Mouse (Mus musculus): ENCODE measurements around the gene Fndc1. TPM values are rescaled to one million over a fixed set of nuclear protein-coding genes. Genes with fewer than 3 reads are reported as not detected.

Fndc1 gene
- polyA plus RNA-seq, 1 experiment from 2014 or later = 88.8 TPM

- no peak for ATAC-seq (ENCODE audit: insufficient number of reproducible peaks, low FRiP score, low TSS enrichment, low read depth)
- Histone ChIP-seq H3K36me3 (no peaks in the 10 kb centered on the region), H3K4me3 (no peak overlapping the region)
Observed at GRCm38 (mm10) chr17:7860845-7861360, 33.8 kb upstream of the Fndc1 start.

DNA sequence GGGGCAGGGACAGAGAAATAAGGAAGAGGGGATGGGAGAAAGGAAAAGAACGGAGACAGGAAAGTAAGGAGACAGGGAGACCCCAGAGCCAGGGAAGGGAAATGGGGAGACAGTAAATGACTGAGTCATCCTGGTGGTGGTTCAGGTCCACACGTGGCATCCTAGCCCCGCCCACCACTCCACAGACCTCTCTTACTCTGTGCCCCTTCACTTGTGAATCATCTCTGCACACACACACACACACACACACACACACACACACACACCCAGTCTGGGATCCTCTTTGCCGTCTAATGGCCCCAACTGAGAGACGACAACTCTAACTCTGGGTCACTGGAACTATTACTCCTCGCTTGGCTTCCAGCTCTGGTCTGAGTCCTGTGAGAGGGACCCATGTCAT lies 30.6 kb upstream of the Fndc1 start:
- no peak overlapping the region for H3K4me2 ChIP-seq
- no peaks in the 10 kb centered on the region for H3K36me3 ChIP-seq
- no peak overlapping the region for H3K9ac ChIP-seq
- ATAC-seq (ENCODE audit: insufficient number of reproducible peaks, low FRiP score, low TSS enrichment, low read depth) = no peak
- no peak overlapping the region for H3K27ac ChIP-seq
- no peak overlapping the region for H3K4me3 ChIP-seq
- H3K4me1 ChIP-seq = peaks cover 4% of the 10 kb centered on the region; the same call in 1 of the 2 replicates
- no peaks in the 10 kb centered on the region for H3K27me3 ChIP-seq
- WGBS = 61% methylated on average over 6 of the region's 6 CpGs
- H3K9me3 ChIP-seq = no peaks in the 10 kb centered on the region

More at GRCm38 (mm10) chr17:7860845-7861360, 33.8 kb upstream of the Fndc1 start:
- H3K27me3 ChIP-seq = no peaks in the 10 kb centered on the region
- no peak overlapping the region for H3K9ac ChIP-seq
- H3K9me3 ChIP-seq = no peaks in the 10 kb centered on the region
- H3K27ac ChIP-seq = no peak overlapping the region
- no peak overlapping the region for H3K4me2 ChIP-seq
- H3K4me1 ChIP-seq = peaks cover 4% of the 10 kb centered on the region; the same call in 1 of the 2 replicates
- WGBS = 51% methylated on average over 8 of the region's 8 CpGs

- no peak for ATAC-seq (ENCODE audit: insufficient number of reproducible peaks, low FRiP score, low TSS enrichment, low read depth)
- Histone ChIP-seq H3K4me1 (peaks cover 15% of the 10 kb centered on the region), H3K4me2 (no peak overlapping the region), H3K9ac (no peak overlapping the region), H3K36me3 (no peaks in the 10 kb centered on the region), H3K9me3 (no peaks in the 10 kb centered on the region), H3K27me3 (no peaks in the 10 kb centered on the region), H3K4me3 (no peak overlapping the region), H3K27ac (no peak overlapping the region)
- WGBS = 76% methylated on average over 8 of the region's 8 CpGs
Observed at GRCm38 (mm10) chr17:7855851-7856250, 28.7 kb upstream of the Fndc1 start.

GRCm38 (mm10) chr17:7851979-7852378 lies 24.9 kb upstream of the Fndc1 start:
- no peak overlapping the region for H3K27ac ChIP-seq
- WGBS = 12% methylated on average over 4 of the region's 4 CpGs

GRCm38 (mm10) chr17:7851527-7851926 lies 24.4 kb upstream of the Fndc1 start:
- no peaks in the 10 kb centered on the region for H3K27me3 ChIP-seq
- no peak overlapping the region for H3K4me3 ChIP-seq
- no peak for ATAC-seq (ENCODE audit: insufficient number of reproducible peaks, low FRiP score, low TSS enrichment, low read depth)
- WGBS = 48% methylated on average over 9 of the region's 9 CpGs
- no peak overlapping the region for H3K27ac ChIP-seq
- no peak overlapping the region for H3K9ac ChIP-seq
- H3K9me3 ChIP-seq = no peaks in the 10 kb centered on the region
- peaks cover 15% of the 10 kb centered on the region for H3K4me1 ChIP-seq
- no peak overlapping the region for H3K4me2 ChIP-seq
- no peaks in the 10 kb centered on the region for H3K36me3 ChIP-seq

More at GRCm38 (mm10) chr17:7851979-7852378, 24.9 kb upstream of the Fndc1 start:
- H3K9ac ChIP-seq = no peak overlapping the region
- H3K27me3 ChIP-seq = no peaks in the 10 kb centered on the region
- no peak overlapping the region for H3K4me2 ChIP-seq
- peaks cover 15% of the 10 kb centered on the region for H3K4me1 ChIP-seq
- H3K36me3 ChIP-seq = no peaks in the 10 kb centered on the region
- ATAC-seq (ENCODE audit: insufficient number of reproducible peaks, low FRiP score, low TSS enrichment, low read depth) = no peak
- H3K9me3 ChIP-seq = no peaks in the 10 kb centered on the region
- H3K4me3 ChIP-seq = no peak overlapping the region

- Histone ChIP-seq H3K4me2 (no peak overlapping the region), H3K9me3 (no peaks in the 10 kb centered on the region), H3K36me3 (no peaks in the 10 kb centered on the region), H3K4me3 (no peak overlapping the region), H3K4me1 (peaks cover 15% of the 10 kb centered on the region), H3K9ac (no peak overlapping the region), H3K27me3 (no peaks in the 10 kb centered on the region), H3K27ac (no peak overlapping the region)
- WGBS = 34% methylated on average over 6 of the region's 6 CpGs
- ATAC-seq (ENCODE audit: insufficient number of reproducible peaks, low FRiP score, low TSS enrichment, low read depth) = no peak
Observed at GRCm38 (mm10) chr17:7850246-7850645, 23.1 kb upstream of the Fndc1 start.

GRCm38 (mm10) chr17:7840505-7841290 lies 13.6 kb upstream of the Fndc1 start:
- Histone ChIP-seq H3K36me3 (no peaks in the 10 kb centered on the region), H3K27ac (no peak overlapping the region), H3K27me3 (no peaks in the 10 kb centered on the region), H3K9ac (no peak overlapping the region), H3K4me3 (no peak overlapping the region), H3K4me2 (no peak overlapping the region), H3K4me1 (no peaks in the 10 kb centered on the region; the same call in 1 of the 2 replicates), H3K9me3 (no peaks in the 10 kb centered on the region)
- 74% methylated on average over 12 of the region's 12 CpGs for WGBS
- ATAC-seq (ENCODE audit: insufficient number of reproducible peaks, low FRiP score, low TSS enrichment, low read depth) = no peak

DNA sequence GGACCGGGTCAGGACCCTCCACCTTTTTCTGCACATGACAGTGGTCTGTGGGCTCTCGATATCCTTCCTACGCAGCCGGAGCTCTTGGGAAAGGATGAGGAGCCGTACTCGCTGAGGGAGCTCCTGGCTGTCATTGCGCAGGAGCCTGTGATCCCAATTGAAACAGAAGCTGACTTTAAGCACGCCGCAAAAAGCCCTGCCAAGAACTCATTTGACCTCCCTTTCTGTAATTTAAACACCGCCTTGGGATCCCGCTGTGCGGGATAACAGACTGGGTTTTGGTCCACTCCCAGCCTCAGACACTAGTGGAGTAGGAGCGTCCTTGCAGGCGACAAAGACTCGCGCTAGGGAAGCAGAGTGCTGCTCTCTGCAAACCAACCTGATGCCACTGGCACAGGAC lies 484 bp upstream of the Fndc1 start:
- 0 out of 2 replicates have a peak overlapping the region, but pooled peaks have one; percentile 7 for H3K9ac ChIP-seq
- ATAC-seq (ENCODE audit: insufficient number of reproducible peaks, low FRiP score, low TSS enrichment, low read depth) = no peak
- WGBS = 9% methylated on average over 16 of the region's 16 CpGs
- H3K27me3 ChIP-seq = peaks cover 50% of the 10 kb centered on the region
- H3K9me3 ChIP-seq = no peaks in the 10 kb centered on the region
- H3K4me1 ChIP-seq = peaks cover 21% of the 10 kb centered on the region
- peak overlapping the region; percentile 93 for H3K4me2 ChIP-seq
- peak overlapping the region; percentile 56 for H3K4me3 ChIP-seq
- no peaks in the 10 kb centered on the region for H3K36me3 ChIP-seq
- no peak overlapping the region for H3K27ac ChIP-seq

DNA sequence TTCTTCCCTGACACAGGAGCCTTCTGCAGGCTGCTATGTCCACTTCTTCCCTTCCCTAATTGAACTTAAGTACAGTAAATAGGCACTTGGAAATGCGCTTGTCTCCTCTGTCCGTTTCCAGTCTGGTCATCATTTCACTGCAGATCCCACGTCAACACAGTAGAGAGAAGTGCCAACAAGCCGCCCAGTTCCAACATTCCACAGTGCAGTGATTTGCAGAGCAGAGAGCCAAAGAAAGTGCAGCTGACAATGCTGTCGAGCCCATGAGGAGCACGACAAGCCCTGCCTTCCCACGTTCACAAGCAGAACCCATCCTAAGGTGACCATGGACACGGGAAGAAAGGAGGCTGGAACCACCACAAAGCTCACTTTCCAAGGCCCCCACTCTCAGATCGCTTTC lies 1.7 kb downstream of the Fndc1 start:
- peaks cover 30% of the 10 kb centered on the region for H3K4me1 ChIP-seq
- WGBS = 55% methylated on average over 9 of the region's 9 CpGs
- ATAC-seq (ENCODE audit: insufficient number of reproducible peaks, low FRiP score, low TSS enrichment, low read depth) = no peak
- no peak overlapping the region for H3K27ac ChIP-seq
- peak overlapping the region; percentile 56 for H3K4me3 ChIP-seq
- peak overlapping the region; percentile 93; the same call in 1 of the 2 replicates for H3K4me2 ChIP-seq
- H3K9me3 ChIP-seq = no peaks in the 10 kb centered on the region
- no peak overlapping the region for H3K9ac ChIP-seq
- H3K27me3 ChIP-seq = peaks cover 47% of the 10 kb centered on the region
- no peaks in the 10 kb centered on the region for H3K36me3 ChIP-seq

- WGBS = 13% methylated on average over 17 of the region's 17 CpGs
- ATAC-seq (ENCODE audit: insufficient number of reproducible peaks, low FRiP score, low TSS enrichment, low read depth) = no peak
- peak overlapping the region; percentile 27; the same call in 1 of the 2 replicates for H3K4me2 ChIP-seq
- peaks cover 18% of the 10 kb centered on the region for H3K4me1 ChIP-seq
- peaks cover 20% of the 10 kb centered on the region for H3K27me3 ChIP-seq
- H3K27ac ChIP-seq = no peak overlapping the region
- no peak overlapping the region for H3K9ac ChIP-seq
- H3K4me3 ChIP-seq = no peak overlapping the region; the same call in 1 of the 2 replicates
- no peaks in the 10 kb centered on the region for H3K9me3 ChIP-seq
- no peaks in the 10 kb centered on the region for H3K36me3 ChIP-seq
Observed at GRCm38 (mm10) chr17:7821553-7822186, 5.4 kb downstream of the Fndc1 start.

GRCm38 (mm10) chr17:7820176-7820575 lies 6.9 kb downstream of the Fndc1 start:
- Histone ChIP-seq H3K4me3 (no peak overlapping the region), H3K27me3 (peaks cover 12% of the 10 kb centered on the region; the same call in 1 of the 2 replicates), H3K36me3 (no peaks in the 10 kb centered on the region), H3K4me2 (no peak overlapping the region), H3K4me1 (peaks cover 13% of the 10 kb centered on the region), H3K9me3 (no peaks in the 10 kb centered on the region), H3K9ac (no peak overlapping the region), H3K27ac (no peak overlapping the region)
- ATAC-seq (ENCODE audit: insufficient number of reproducible peaks, low FRiP score, low TSS enrichment, low read depth) = no peak
- 77% methylated on average over 7 of the region's 7 CpGs for WGBS

- WGBS = 83% methylated on average over 2 of the region's 2 CpGs
- no peak for ATAC-seq (ENCODE audit: insufficient number of reproducible peaks, low FRiP score, low TSS enrichment, low read depth)
- Histone ChIP-seq H3K4me2 (no peak overlapping the region), H3K36me3 (no peaks in the 10 kb centered on the region), H3K4me3 (no peak overlapping the region), H3K27ac (no peak overlapping the region), H3K4me1 (peaks cover 6% of the 10 kb centered on the region), H3K9ac (no peak overlapping the region), H3K9me3 (no peaks in the 10 kb centered on the region), H3K27me3 (0 out of 2 replicates have a peak, but pooled peaks cover 5% of the 10 kb centered on the region)
Observed at GRCm38 (mm10) chr17:7816602-7817001, 10.5 kb downstream of the Fndc1 start.

Measured in limb, embryonic 15.5 days (tissue).